ENCODE assay signal across 21 mouse cellular contexts in genomic region chr2:91958049-91958448, GRCm38 (mm10). TPM values are rescaled to one million over a fixed set of nuclear protein-coding genes. Genes with fewer than 3 reads are reported as not detected.
DNase-seq lines count a peak whose midpoint lies in the region; ATAC-seq and TF ChIP-seq lines count a peak whose summit lies in the region.
"Had no signal": no experiment of that assay in that cellular context is flagged by ENCODE, and none has a peak within 500 bp of the region (broad histone marks: within the 10 kb centered on the region; RNA-seq: fewer than 3 reads in every experiment).

No protein-coding gene starts in this region.

- intact Hi-C loops in heart, adult 2 months (cut with DNase I): no loop called here

- WGBS in forebrain, embryonic 15.5 days: 68% methylated on average over 8 of the region's 8 CpGs
- 83% methylated on average over 8 of the region's 8 CpGs for WGBS in forebrain, embryonic 13.5 days
- WGBS in heart, embryonic 15.5 days: 69% methylated on average over 8 of the region's 8 CpGs
- WGBS in heart, adult 2 months: 67% methylated on average over 8 of the region's 8 CpGs
- 79% methylated on average over 8 of the region's 8 CpGs for WGBS in lung, embryonic 16.5 days

- H3K27ac ChIP-seq in forebrain, embryonic 15.5 days (replicated peaks): 0 out of 2 replicates have a peak overlapping the region, but pooled peaks have one; percentile 76
- no peak overlapping the region for H3K27ac ChIP-seq in forebrain, embryonic 13.5 days
- H3K27ac ChIP-seq in heart, embryonic 15.5 days: peak overlapping the region; percentile 89
- no peak overlapping the region for H3K27ac ChIP-seq in heart, adult 2 months
- no peak overlapping the region for H3K27ac ChIP-seq in lung, embryonic 16.5 days (ENCODE audit: low read length)
- H3K27ac ChIP-seq: midbrain, embryonic 10.5 days had no signal

- TF ChIP-seq CTCF in heart, adult 2 months (IDR thresholded peaks at IDR 0.05): no peak

- H3K4me2 ChIP-seq in forebrain, embryonic 15.5 days (replicated peaks): no peak overlapping the region
- H3K4me2 ChIP-seq in forebrain, embryonic 13.5 days: no peak overlapping the region
- H3K4me2 ChIP-seq in heart, embryonic 15.5 days: no peak overlapping the region
- H3K4me2 ChIP-seq in lung, embryonic 16.5 days (ENCODE audit: low read depth, low read length): no peak overlapping the region

- H3K79me2 ChIP-seq in heart, adult 2 months (replicated peaks; ENCODE audit: control insufficient read depth, insufficient read depth, low read length): peaks cover 18% of the 10 kb centered on the region

- no peak overlapping the region for H3K4me3 ChIP-seq in forebrain, embryonic 15.5 days
- H3K4me3 ChIP-seq in forebrain, embryonic 13.5 days: no peak overlapping the region
- H3K4me3 ChIP-seq in heart, embryonic 15.5 days: no peak overlapping the region
- no peak overlapping the region for H3K4me3 ChIP-seq in heart, adult 2 months
- H3K4me3 ChIP-seq in lung, embryonic 16.5 days (ENCODE audit: low read length): no peak overlapping the region
- H3K4me3 ChIP-seq: midbrain, embryonic 10.5 days had no signal

- no peaks in the 10 kb centered on the region for H3K27me3 ChIP-seq in forebrain, embryonic 15.5 days
- H3K27me3 ChIP-seq in forebrain, embryonic 13.5 days: no peaks in the 10 kb centered on the region
- no peaks in the 10 kb centered on the region for H3K27me3 ChIP-seq in heart, embryonic 15.5 days
- H3K27me3 ChIP-seq in heart, adult 2 months (ENCODE audit: control insufficient read depth, insufficient read depth, low read length): no peaks in the 10 kb centered on the region
- H3K27me3 ChIP-seq in lung, embryonic 16.5 days (ENCODE audit: control insufficient read depth, insufficient read depth, low read depth, low read length): no peaks in the 10 kb centered on the region

- H3K4me1 ChIP-seq in forebrain, embryonic 15.5 days: peaks cover 56% of the 10 kb centered on the region
- H3K4me1 ChIP-seq in forebrain, embryonic 13.5 days: peaks cover 67% of the 10 kb centered on the region
- H3K4me1 ChIP-seq in heart, embryonic 15.5 days (replicated peaks): peaks cover 88% of the 10 kb centered on the region
- peaks cover 32% of the 10 kb centered on the region for H3K4me1 ChIP-seq in heart, adult 2 months (ENCODE audit: control insufficient read depth, insufficient read depth, low read length)
- H3K4me1 ChIP-seq in lung, embryonic 16.5 days (replicated peaks; ENCODE audit: control insufficient read depth, insufficient read depth, low read length): peaks cover 75% of the 10 kb centered on the region

- ATAC-seq in forebrain, embryonic 15.5 days (replicated peaks): no peak
- no peak for ATAC-seq in forebrain, embryonic 13.5 days
- ATAC-seq in heart, embryonic 15.5 days (replicated peaks; ENCODE audit: insufficient number of reproducible peaks, insufficient read depth, low FRiP score, low read depth): no peak
- no peak for ATAC-seq in lung, embryonic 16.5 days (ENCODE audit: low read depth)

- no peaks in the 10 kb centered on the region for H3K36me3 ChIP-seq in forebrain, embryonic 15.5 days
- H3K36me3 ChIP-seq in forebrain, embryonic 13.5 days (ENCODE audit: poor library complexity, severe bottlenecking): no peaks in the 10 kb centered on the region
- H3K36me3 ChIP-seq in heart, embryonic 15.5 days: no peaks in the 10 kb centered on the region
- H3K36me3 ChIP-seq in heart, adult 2 months (ENCODE audit: control insufficient read depth, insufficient read depth, low read length): peaks cover 6% of the 10 kb centered on the region
- no peaks in the 10 kb centered on the region for H3K36me3 ChIP-seq in lung, embryonic 16.5 days (ENCODE audit: control insufficient read depth, insufficient read depth, low read length)

- no peak for TF ChIP-seq EP300 in heart, adult 2 months (IDR thresholded peaks at IDR 0.05; ENCODE audit: insufficient read depth, low read depth, low read length)

- no peak overlapping the region for H3K9ac ChIP-seq in forebrain, embryonic 15.5 days (replicated peaks)
- no peak overlapping the region for H3K9ac ChIP-seq in forebrain, embryonic 13.5 days
- 0 out of 2 replicates have a peak overlapping the region, but pooled peaks have one; percentile 15 for H3K9ac ChIP-seq in heart, embryonic 15.5 days
- no peak overlapping the region for H3K9ac ChIP-seq in heart, adult 2 months (ENCODE audit: low read depth, low read length)
- H3K9ac ChIP-seq in lung, embryonic 16.5 days (ENCODE audit: low read length): 0 out of 2 replicates have a peak overlapping the region, but pooled peaks have one; percentile 26

- no peak for TF ChIP-seq POLR2A in heart, adult 2 months (IDR thresholded peaks at IDR 0.05; ENCODE audit: insufficient read depth, low read depth, low read length)

- H3K9me3 ChIP-seq in forebrain, embryonic 15.5 days: no peaks in the 10 kb centered on the region
- H3K9me3 ChIP-seq in forebrain, embryonic 13.5 days (replicated peaks): no peaks in the 10 kb centered on the region
- H3K9me3 ChIP-seq in heart, embryonic 15.5 days (replicated peaks): no peaks in the 10 kb centered on the region
- H3K9me3 ChIP-seq in lung, embryonic 16.5 days (ENCODE audit: control insufficient read depth, low read length): no peaks in the 10 kb centered on the region
- H3K9me3 ChIP-seq: midbrain, embryonic 10.5 days had no signal

- DNase-seq in heart, adult 2 months: no peak
- no peak for DNase-seq in lung, postnatal 14 days
- DNase-seq: kidney, adult 11 months; lung, adult 18-20 months; lung, postnatal 36 days; retina, postnatal 1 day; right cerebral cortex, postnatal 4 days had no signal

RNA-seq across cellular contexts. Expression of gene Gm9821, which starts 12.5 kb away (rescaled TPM):
- polyA plus RNA-seq in forebrain, embryonic 15.5 days (2015; fragmentation: Nextera tagmentation; extraction: Ambion mirVana): 0.15 and 0.32 TPM in 2 replicates
- polyA plus RNA-seq in forebrain, embryonic 13.5 days (2015; fragmentation: Nextera tagmentation; extraction: Ambion mirVana): 0.18 and 0.41 TPM in 2 replicates
- 1.7 and 2.2 TPM in 2 replicates for polyA plus RNA-seq in heart, embryonic 15.5 days (2015; fragmentation: Nextera tagmentation; extraction: Ambion mirVana)
- total RNA-seq in heart, adult 2 months (2021): not detected
- not detected in 2 replicates for polyA plus RNA-seq in heart, adult 2 months (2012; rRNA removed)
- 0.33 and 0.88 TPM in 2 replicates for polyA plus RNA-seq in lung, embryonic 16.5 days (2015; fragmentation: Nextera tagmentation; extraction: Ambion mirVana)
- total RNA-seq: adrenal gland, adult 18-20 months; adrenal gland, postnatal 4 days; gastrocnemius, postnatal 4 days; layer of hippocampus, postnatal 25 days; left cerebral cortex, postnatal 25 days had no signal
- polyA plus RNA-seq: embryonic facial prominence, embryonic 11.5 days; large intestine, adult 2 months had no signal

RNA-seq across cellular contexts. Expression of gene Dgkz, which starts 17.6 kb away (rescaled TPM):
- polyA plus RNA-seq in forebrain, embryonic 15.5 days (2015; fragmentation: Nextera tagmentation; extraction: Ambion mirVana): 27.6 and 28.2 TPM in 2 replicates
- polyA plus RNA-seq in forebrain, embryonic 13.5 days (2015; fragmentation: Nextera tagmentation; extraction: Ambion mirVana): 18.5 and 23.1 TPM in 2 replicates
- polyA plus RNA-seq in heart, embryonic 15.5 days (2015; fragmentation: Nextera tagmentation; extraction: Ambion mirVana): 26.6 and 48.2 TPM in 2 replicates
- 10 to 100 TPM; 35.5 to 37.5 TPM for total RNA-seq in heart, adult 2 months (2021)
- 102 and 118 TPM in 2 replicates for polyA plus RNA-seq in heart, adult 2 months (2012; rRNA removed)
- polyA plus RNA-seq in lung, embryonic 16.5 days (2015; fragmentation: Nextera tagmentation; extraction: Ambion mirVana): 55.9 and 59.7 TPM in 2 replicates

RNA-seq across cellular contexts. Expression of gene Mdk, which starts 26.0 kb away (rescaled TPM):
- polyA plus RNA-seq in forebrain, embryonic 15.5 days (2015; fragmentation: Nextera tagmentation; extraction: Ambion mirVana): 347 and 357 TPM in 2 replicates
- polyA plus RNA-seq in forebrain, embryonic 13.5 days (2015; fragmentation: Nextera tagmentation; extraction: Ambion mirVana): 609 and 621 TPM in 2 replicates
- 293 and 372 TPM in 2 replicates for polyA plus RNA-seq in heart, embryonic 15.5 days (2015; fragmentation: Nextera tagmentation; extraction: Ambion mirVana)
- 1 to 10 TPM; 2.5 to 2.8 TPM for total RNA-seq in heart, adult 2 months (2021)
- 4.1 and 5.4 TPM in 2 replicates for polyA plus RNA-seq in heart, adult 2 months (2012; rRNA removed)
- 680 and 776 TPM in 2 replicates for polyA plus RNA-seq in lung, embryonic 16.5 days (2015; fragmentation: Nextera tagmentation; extraction: Ambion mirVana)
- total RNA-seq: common myeloid progenitor, adult 5-6 weeks; hematopoietic stem cell, adult 5-6 weeks had no signal

RNA-seq across cellular contexts. Expression of gene Chrm4, which starts 31.0 kb away (rescaled TPM):
- polyA plus RNA-seq in forebrain, embryonic 15.5 days (2015; fragmentation: Nextera tagmentation; extraction: Ambion mirVana): 1.5 and 1.8 TPM in 2 replicates
- polyA plus RNA-seq in forebrain, embryonic 13.5 days (2015; fragmentation: Nextera tagmentation; extraction: Ambion mirVana): 0.83 and 0.88 TPM in 2 replicates
- polyA plus RNA-seq in heart, embryonic 15.5 days (2015; fragmentation: Nextera tagmentation; extraction: Ambion mirVana): not detected in 2 replicates
- total RNA-seq in heart, adult 2 months (2021): not detected
- 0.14 and 0.29 TPM in 2 replicates for polyA plus RNA-seq in heart, adult 2 months (2012; rRNA removed)
- polyA plus RNA-seq in lung, embryonic 16.5 days (2015; fragmentation: Nextera tagmentation; extraction: Ambion mirVana): 0.10 TPM in 1 of 2 replicates, not detected in the other
- total RNA-seq: hematopoietic stem cell, adult 5-6 weeks had no signal

Comparison
In these comparisons a context has a peak if more than half of its experiments do, and no peak if none do; other contexts are left out.
1. H3K27ac ChIP-seq: peak in forebrain, embryonic 15.5 days (single experiment) and heart, embryonic 15.5 days (single experiment); none in forebrain, embryonic 13.5 days (single experiment), heart, adult 2 months (single experiment) and lung, embryonic 16.5 days (single experiment).
2. H3K9ac ChIP-seq: peak in heart, embryonic 15.5 days (single experiment) and lung, embryonic 16.5 days (single experiment); none in forebrain, embryonic 15.5 days (single experiment), forebrain, embryonic 13.5 days (single experiment) and heart, adult 2 months (single experiment).
3. RNA of gene Mdk, which starts 26.0 kb away (polyA plus RNA-seq): 680 to 776 TPM in lung, embryonic 16.5 days, 609 to 621 TPM in forebrain, embryonic 13.5 days, 347 to 357 TPM in forebrain, embryonic 15.5 days and 293 to 372 TPM in heart, embryonic 15.5 days; 4.1 to 5.4 TPM in heart, adult 2 months; every median in the first group is over 10 times any median in the second.